Mouse (Mus musculus): ENCODE measurements around the gene Sephs2. TPM values are rescaled to one million over a fixed set of nuclear protein-coding genes. Genes with fewer than 3 reads are reported as not detected.

The Sephs2 gene
- polyA plus RNA-seq (2012; rRNA removed) = 22.2 and 27.6 TPM in 2 replicates

GRCm38 (mm10) chr7:127273925-127274789, at the start of gene Sephs2:
Gene Sephs2, minus strand, starts transcription at chr7:127274055.
- peak; percentile 94 to 98 for DNase-seq (ENCODE audit: extremely low spot score in 1 of 2, low spot score in 1 of 2)

DNA sequence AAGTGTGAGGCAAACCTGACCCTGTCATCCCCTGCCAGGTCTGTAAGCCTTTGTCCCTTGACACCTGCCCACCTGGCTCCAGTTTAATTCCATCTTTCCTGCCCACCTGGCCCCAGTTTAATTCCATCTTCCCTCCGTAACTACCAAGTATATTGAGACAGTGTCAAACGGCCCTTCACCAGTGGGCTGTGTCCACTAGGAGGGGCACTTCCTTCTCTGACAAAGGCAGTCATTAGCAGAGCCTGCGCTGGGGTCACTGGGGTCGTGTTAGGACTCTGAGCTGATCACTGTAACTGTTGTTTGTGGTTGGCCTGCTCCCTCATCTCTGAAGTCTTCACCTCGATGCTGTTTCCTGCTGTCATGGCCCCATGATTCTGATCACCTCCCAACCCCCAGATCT, 48.2 kb upstream of the Sephs2 start:
- no peak for DNase-seq (ENCODE audit: extremely low spot score in 1 of 2, low spot score in 1 of 2)

GRCm38 (mm10) chr7:127321106-127321505, 47.3 kb upstream of the Sephs2 start:
- peak in 1 of 2 experiments; percentile 21 for DNase-seq (ENCODE audit: extremely low spot score in 1 of 2, low spot score in 1 of 2)

DNA sequence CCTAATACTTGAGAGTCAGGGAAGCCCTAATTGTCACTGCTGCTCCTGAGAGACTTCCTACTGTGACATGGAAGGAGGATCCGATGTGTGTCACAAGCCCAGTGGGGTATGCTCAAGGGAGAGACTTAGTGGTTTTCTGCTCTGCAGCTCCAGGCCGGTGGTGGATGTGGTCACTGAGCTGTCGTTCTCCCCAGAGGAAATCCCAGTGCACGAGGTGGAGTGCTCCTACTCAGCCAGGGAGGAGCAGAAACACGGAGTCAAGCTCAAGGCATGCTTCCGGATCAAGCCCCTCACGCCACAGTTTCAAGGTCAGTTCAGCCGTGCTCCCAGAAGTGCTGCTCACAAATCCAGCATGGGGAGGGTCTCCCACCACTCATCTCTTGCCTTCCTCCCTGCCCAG, 40.1 kb upstream of the Sephs2 start:
- no peak for DNase-seq (ENCODE audit: extremely low spot score in 1 of 2, low spot score in 1 of 2)

DNA sequence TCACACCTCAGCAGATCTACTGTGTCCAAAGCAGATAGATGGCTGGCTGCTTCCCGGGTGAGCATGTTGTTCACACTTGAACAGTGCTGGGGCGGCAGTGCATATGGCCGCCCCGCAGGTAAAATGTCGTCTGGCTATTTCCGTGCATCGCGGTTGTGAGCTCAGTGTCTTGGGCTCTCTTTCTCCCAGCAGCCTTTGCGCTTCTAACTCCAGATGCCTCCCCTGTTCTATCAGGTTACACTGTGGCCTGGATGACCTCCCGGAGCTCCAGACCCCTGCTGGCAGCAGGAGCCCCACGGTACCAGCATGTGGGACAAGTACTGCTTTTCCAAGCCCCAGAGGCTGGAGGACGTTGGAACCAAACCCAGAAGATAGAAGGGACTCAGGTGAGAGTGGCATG, 36.1 kb upstream of the Sephs2 start:
- DNase-seq (ENCODE audit: extremely low spot score in 1 of 2, low spot score in 1 of 2) = no peak

GRCm38 (mm10) chr7:127308887-127309286, 35.0 kb upstream of the Sephs2 start:
- DNase-seq (ENCODE audit: extremely low spot score in 1 of 2, low spot score in 1 of 2) = peak; percentile 33 to 89

DNA sequence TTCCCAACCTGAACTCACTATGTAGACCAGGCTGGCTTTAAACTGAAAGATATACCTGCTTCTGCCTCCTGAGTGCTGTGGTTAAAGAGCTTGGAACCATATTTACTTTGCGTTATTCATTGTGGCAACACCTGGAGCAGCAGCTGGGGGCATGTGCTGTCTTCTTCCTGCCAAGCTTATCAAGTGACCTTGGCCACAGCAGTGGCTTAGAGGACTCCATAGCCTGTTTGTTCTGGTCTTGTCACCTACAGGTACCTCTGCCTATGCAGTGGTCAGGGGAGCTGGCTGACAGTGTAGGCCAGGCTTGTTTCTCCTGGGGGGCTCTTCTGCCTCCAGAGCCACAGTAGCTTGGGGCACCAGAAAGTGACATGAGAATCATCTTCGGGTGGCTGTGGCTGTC, 34.6 kb upstream of the Sephs2 start:
- no peak for DNase-seq (ENCODE audit: extremely low spot score in 1 of 2, low spot score in 1 of 2)

DNA sequence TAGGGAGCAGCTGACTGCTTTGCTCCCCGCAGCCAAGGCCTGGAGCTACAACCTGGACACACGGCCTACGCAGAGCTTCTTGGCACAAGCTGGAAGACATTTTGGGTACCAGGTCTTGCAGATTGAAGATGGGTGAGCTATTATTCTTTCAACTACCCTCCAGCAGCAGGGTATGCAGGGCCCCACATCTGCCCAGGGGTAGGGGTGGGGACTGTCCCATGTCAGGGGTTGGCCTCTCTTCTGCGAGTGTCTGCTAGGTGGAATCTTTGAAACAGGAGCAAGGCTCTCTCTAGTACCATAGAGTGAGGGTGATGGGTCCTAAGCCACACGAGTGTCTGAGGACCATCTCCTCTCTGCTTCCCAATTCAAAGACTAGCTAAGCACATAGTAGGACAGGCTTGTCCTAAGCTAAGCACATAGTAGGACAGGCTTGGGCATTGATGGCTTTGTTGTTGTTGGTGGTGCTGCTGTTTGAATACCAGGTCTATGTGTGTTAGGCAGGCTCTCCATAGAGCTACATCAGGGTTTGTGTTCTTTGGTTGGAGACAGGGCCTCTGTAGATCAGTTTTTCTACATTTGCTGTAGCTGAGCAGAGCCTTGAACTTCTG, 23.8 kb upstream of the Sephs2 start:
- DNase-seq (ENCODE audit: extremely low spot score in 1 of 2, low spot score in 1 of 2) = no peak

GRCm38 (mm10) chr7:127296786-127297555, 23.1 kb upstream of the Sephs2 start:
- no peak for DNase-seq (ENCODE audit: extremely low spot score in 1 of 2, low spot score in 1 of 2)

GRCm38 (mm10) chr7:127296098-127296497, 22.2 kb upstream of the Sephs2 start, which contains the start of gene Itgal:
Gene Itgal, plus strand, starts transcription at chr7:127296260.
- no peak for DNase-seq (ENCODE audit: extremely low spot score in 1 of 2, low spot score in 1 of 2)

- DNase-seq (ENCODE audit: extremely low spot score in 1 of 2, low spot score in 1 of 2) = no peak
Observed at GRCm38 (mm10) chr7:127290142-127290541, 16.3 kb upstream of the Sephs2 start.

DNA sequence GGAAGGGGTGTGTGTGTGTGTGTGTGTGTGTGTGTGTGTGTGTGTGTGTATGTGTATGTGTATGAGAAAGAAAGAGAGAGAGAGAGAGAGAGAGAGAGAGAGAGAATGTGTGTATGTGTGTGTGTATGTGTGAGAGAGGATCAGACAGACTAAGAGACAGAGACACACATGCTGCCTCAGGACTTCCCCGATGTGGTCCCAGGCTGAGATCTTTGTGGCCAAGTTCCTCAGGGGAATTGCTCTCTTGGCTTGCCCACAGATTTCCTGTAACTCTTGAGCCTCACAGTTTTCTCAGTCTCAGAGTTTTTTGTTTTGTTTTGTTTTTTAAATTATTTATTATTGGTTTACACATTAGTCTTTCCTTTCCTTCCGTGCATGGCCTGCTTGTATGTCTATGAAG, 15.5 kb upstream of the Sephs2 start:
- no peak for DNase-seq (ENCODE audit: extremely low spot score in 1 of 2, low spot score in 1 of 2)

- no peak for DNase-seq (ENCODE audit: extremely low spot score in 1 of 2, low spot score in 1 of 2)
Observed at GRCm38 (mm10) chr7:127287940-127288339, 14.1 kb upstream of the Sephs2 start.

DNA sequence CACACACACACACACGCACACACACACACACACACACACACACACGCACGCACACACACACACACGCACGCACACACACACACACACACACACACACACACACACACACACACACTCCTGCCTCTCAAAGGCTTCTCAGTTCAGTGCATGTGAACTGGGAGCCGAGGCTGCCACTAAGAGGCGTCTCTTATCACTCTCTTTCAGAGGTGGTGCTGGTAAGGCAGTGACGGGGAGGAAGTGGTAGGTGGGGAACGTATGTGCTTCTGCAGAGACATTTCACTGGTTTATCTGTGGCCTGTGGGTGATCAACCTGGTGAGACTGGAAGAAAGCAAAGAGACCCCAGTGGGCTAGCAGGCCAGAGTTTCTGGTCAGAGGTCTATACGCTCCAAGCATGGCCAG, 11.3 kb upstream of the Sephs2 start:
- no peak for DNase-seq (ENCODE audit: extremely low spot score in 1 of 2, low spot score in 1 of 2)

- DNase-seq (ENCODE audit: extremely low spot score in 1 of 2, low spot score in 1 of 2) = no peak
Observed at GRCm38 (mm10) chr7:127282190-127282589, 8.3 kb upstream of the Sephs2 start.

DNA sequence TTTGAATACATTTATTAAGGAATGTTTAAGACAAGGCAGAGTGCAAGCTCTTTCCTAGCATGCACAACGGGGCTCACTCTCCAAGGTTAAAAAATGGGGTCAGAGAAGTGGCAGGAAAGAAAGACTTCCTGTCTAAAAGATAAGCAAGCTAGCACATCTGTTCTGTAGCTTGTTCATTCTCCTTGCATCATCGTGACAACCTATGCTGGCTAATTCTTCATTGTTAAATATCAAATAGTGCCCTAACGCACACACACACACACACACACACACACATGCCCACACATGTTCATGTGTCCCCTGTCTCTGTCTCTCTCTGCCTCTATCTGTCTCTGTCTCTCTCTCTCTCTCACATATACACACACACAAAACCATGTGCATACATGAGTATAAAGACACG, 7.3 kb upstream of the Sephs2 start:
- DNase-seq (ENCODE audit: extremely low spot score in 1 of 2, low spot score in 1 of 2) = no peak

DNA sequence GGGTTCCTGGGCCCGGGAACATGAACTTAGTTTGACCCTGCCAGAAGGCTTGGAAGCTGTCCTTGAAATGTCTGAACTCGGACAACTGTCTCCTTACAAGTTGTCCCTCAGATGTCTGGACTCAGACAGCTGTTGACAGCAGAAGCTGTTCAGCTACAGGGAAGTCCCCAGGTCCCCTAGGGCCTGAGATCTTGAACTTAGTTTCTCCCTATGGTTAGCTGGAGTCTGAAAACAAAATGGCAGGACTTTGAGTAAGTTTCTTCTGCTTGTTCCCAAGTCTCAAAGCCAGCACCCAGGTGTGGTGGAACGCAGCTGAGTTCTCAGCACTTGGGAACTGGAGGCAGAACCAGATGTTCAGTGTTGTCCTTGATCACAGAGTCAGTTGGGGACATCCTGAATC, 6.2 kb upstream of the Sephs2 start:
- no peak for DNase-seq (ENCODE audit: extremely low spot score in 1 of 2, low spot score in 1 of 2)

- no peak for DNase-seq (ENCODE audit: extremely low spot score in 1 of 2, low spot score in 1 of 2)
Observed at GRCm38 (mm10) chr7:127278311-127278710, 4.5 kb upstream of the Sephs2 start.

DNA sequence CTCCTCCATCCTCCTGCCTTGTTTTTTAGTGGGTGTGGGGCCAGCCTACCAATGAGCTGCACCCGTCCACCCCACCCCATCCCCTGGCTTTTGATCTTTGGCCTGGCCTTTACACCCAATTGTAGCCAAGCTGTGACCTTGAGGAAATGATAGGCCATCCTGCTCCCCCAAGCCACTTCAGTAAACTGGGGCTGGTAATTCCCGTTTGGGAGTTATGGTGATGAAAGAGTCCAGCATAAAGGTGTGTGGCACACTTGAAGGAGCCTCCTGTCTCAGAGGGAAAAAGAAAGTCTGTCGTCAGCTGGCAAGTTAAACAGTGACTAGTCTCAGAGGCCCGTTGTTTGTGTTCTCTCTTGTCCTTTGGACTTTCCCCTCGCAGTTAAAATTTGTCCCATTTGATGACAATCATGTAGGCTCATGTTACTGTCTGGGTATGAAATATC, 2.7 kb upstream of the Sephs2 start:
- no peak for DNase-seq (ENCODE audit: extremely low spot score in 1 of 2, low spot score in 1 of 2)

GRCm38 (mm10) chr7:127273118-127273923, 534 bp downstream of the Sephs2 start:
- DNase-seq (ENCODE audit: extremely low spot score in 1 of 2, low spot score in 1 of 2) = no peak

Measured in frontal cortex, adult 2 months (tissue).